Comparison of ENCODE assay signal across 9 mouse cellular contexts in the genomic region with DNA sequence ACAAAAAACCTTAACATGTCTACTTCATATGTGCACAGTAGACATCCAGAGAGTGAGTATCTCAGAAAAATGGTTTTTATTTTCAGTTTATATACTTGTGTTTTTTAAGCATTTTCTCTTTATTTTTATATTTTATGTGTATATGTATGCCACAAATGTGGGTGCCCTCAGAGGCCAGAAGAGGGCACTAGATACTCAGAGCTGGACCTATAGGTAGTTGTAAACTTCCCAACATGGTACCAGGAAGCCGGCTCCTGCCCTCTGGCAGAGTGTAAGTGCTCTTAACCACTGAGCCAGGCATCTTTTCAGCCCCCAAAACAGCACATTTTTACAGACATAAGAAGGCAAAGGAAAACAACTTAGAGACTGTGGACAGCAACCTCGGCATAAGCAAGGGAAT. TPM values are rescaled to one million over a fixed set of nuclear protein-coding genes. Genes with fewer than 3 reads are reported as not detected.
DNase-seq lines count a peak whose midpoint lies in the region; ATAC-seq and TF ChIP-seq lines count a peak whose summit lies in the region.
"Had no signal": no experiment of that assay in that cellular context is flagged by ENCODE, and none has a peak within 500 bp of the region (broad histone marks: within the 10 kb centered on the region; RNA-seq: fewer than 3 reads in every experiment).

No protein-coding gene starts in this region.

- no peak for DNase-seq in heart, postnatal 0 days (ENCODE audit: low spot score)
- DNase-seq in heart, postnatal 36 days = no peak
- peak; percentile 32 to 37 for DNase-seq in B cell, adult 2 months
- peak; percentile 51 for DNase-seq in ZHBTc4 (ENCODE audit: low read depth, low spot score)
- peak; percentile 5 for DNase-seq in lung, postnatal 14 days
- DNase-seq in Muller cell, postnatal 12 days (ENCODE audit: inconsistent ontology term) = no peak
- DNase-seq in right cerebral cortex, postnatal 4 days = no peak
- no peak for DNase-seq in yolk sac, embryonic 10.5 days (ENCODE audit: low spot score)

- intact Hi-C loops in heart, postnatal 36 days (cut with DNase I) = loop anchor here (2.0 to 5.0 kb wide), 2 partner anchors 196 to 327 kb away; no protein-coding TSS in a partner anchor

- no peak for TF ChIP-seq EP300 in heart, postnatal 0 days (IDR thresholded peaks at IDR 0.05; ENCODE audit: low read depth)

- H3K4me3 ChIP-seq in heart, postnatal 0 days (ENCODE audit: low read depth, low read length) = no peak overlapping the region

- no peak overlapping the region for H3K9ac ChIP-seq in heart, postnatal 0 days (replicated peaks; ENCODE audit: low read depth, low read length)

- H3K4me1 ChIP-seq in heart, postnatal 0 days (ENCODE audit: control insufficient read depth, insufficient read depth) = no peaks in the 10 kb centered on the region

- no peak overlapping the region for H3K27ac ChIP-seq in heart, postnatal 0 days (ENCODE audit: low read depth)

- H3K27me3 ChIP-seq in heart, postnatal 0 days (ENCODE audit: control insufficient read depth, insufficient read depth, low read length) = no peaks in the 10 kb centered on the region

- WGBS in heart, postnatal 0 days = 62% methylated on average over 2 of the region's 2 CpGs

- H3K9me3 ChIP-seq in heart, postnatal 0 days (replicated peaks; ENCODE audit: control insufficient read depth, low read length) = no peaks in the 10 kb centered on the region

- peak; percentile 36; the same call in 1 of the 2 replicates for TF ChIP-seq CTCF in heart, postnatal 0 days (IDR thresholded peaks at IDR 0.05; ENCODE audit: low read depth)

- no peak for ATAC-seq in heart, postnatal 0 days (ENCODE audit: insufficient read depth, low read depth)
- ATAC-seq: hindbrain, embryonic 16.5 days had no signal

- no peak overlapping the region for H3K4me2 ChIP-seq in heart, postnatal 0 days (ENCODE audit: low read depth, low read length)

- H3K36me3 ChIP-seq in heart, postnatal 0 days (replicated peaks; ENCODE audit: control insufficient read depth, insufficient read depth, low read length) = no peaks in the 10 kb centered on the region

RNA-seq across cellular contexts. Expression of a gene that starts 20.2 kb away (rescaled TPM):
- 191 and 217 TPM in 2 replicates for total RNA-seq in heart, postnatal 0 days (2014; rRNA removed; ENCODE audit: low replicate concordance)
- polyA plus RNA-seq in heart, postnatal 0 days (2015; fragmentation: Nextera tagmentation; extraction: Ambion mirVana) = 96.2 and 109 TPM in 2 replicates
- 100 to 1,000 TPM; 138 to 147 TPM for total RNA-seq in heart, postnatal 36 days (2021)

Comparison
In these comparisons a context has a peak if more than half of its experiments do, and no peak if none do; other contexts are left out.
1. DNase-seq: peak in B cell, adult 2 months (2 of 2), ZHBTc4 (single experiment) and lung, postnatal 14 days (single experiment); none in heart, postnatal 0 days (single experiment), heart, postnatal 36 days (0 of 2), Muller cell, postnatal 12 days (single experiment), right cerebral cortex, postnatal 4 days (single experiment) and yolk sac, embryonic 10.5 days (single experiment).